9 mouse cellular contexts compared by ENCODE assay signal in the genomic region with DNA sequence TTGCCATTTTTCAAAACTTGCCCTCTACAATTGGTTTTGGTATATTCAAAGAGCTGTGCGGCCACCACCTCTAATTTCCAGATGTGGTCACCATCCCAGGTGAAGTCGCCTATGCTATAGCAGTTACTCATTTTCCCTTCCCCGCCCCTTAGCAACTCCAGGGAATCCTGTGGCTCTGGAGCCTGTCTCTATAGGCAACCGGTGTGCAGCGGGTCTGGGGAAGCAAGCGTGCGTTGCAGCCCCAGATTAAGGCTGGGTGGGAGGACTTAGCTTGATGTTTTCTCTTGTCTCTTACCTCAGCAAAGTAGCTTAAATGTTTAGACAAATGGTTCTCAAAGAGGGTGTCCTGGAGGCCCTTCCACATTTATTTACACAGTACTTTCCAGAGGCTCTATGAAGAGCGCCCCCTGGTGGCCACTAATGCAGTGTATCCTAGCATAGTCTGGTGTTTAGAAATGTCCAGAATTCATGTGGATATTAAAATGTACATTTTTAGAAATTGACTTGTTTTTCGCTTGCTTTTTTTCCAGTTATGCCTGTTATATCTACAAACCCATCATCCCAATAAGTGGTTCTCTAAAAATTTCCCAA. TPM values are rescaled to one million over a fixed set of nuclear protein-coding genes. Genes with fewer than 3 reads are reported as not detected.
DNase-seq lines count a peak whose midpoint lies in the region; ATAC-seq lines count a peak whose summit lies in the region.
"Had no signal": no experiment of that assay in that cellular context is flagged by ENCODE, and none has a peak within 500 bp of the region (broad histone marks: within the 10 kb centered on the region; RNA-seq: fewer than 3 reads in every experiment).

No protein-coding gene starts in this region.

- H3K4me2 ChIP-seq in hindbrain, embryonic 14.5 days (replicated peaks) = no peak overlapping the region
- H3K4me2 ChIP-seq in hindbrain, embryonic 16.5 days (ENCODE audit: low read length) = no peak overlapping the region
- H3K4me2 ChIP-seq: embryonic facial prominence, embryonic 13.5 days had no signal

- WGBS in hindbrain, embryonic 14.5 days = 68% methylated on average over 9 of the region's 9 CpGs
- WGBS in hindbrain, embryonic 16.5 days = 74% methylated on average over 9 of the region's 9 CpGs

- intact Hi-C loops in gastrocnemius, postnatal 14 days (cut with DNase I; ENCODE audit: low total_unique reads) = no loop called here

- H3K36me3 ChIP-seq in hindbrain, embryonic 14.5 days (replicated peaks; ENCODE audit: control insufficient read depth, insufficient read depth) = peaks cover 25% of the 10 kb centered on the region
- H3K36me3 ChIP-seq in hindbrain, embryonic 16.5 days (ENCODE audit: control insufficient read depth, insufficient read depth, low read length) = peaks cover 12% of the 10 kb centered on the region

- H3K27me3 ChIP-seq in hindbrain, embryonic 14.5 days (ENCODE audit: control insufficient read depth, insufficient read depth, low read length) = no peaks in the 10 kb centered on the region
- H3K27me3 ChIP-seq in hindbrain, embryonic 16.5 days (replicated peaks; ENCODE audit: control insufficient read depth, insufficient read depth, low read length) = no peaks in the 10 kb centered on the region
- H3K27me3 ChIP-seq: embryonic facial prominence, embryonic 13.5 days had no signal

- no peaks in the 10 kb centered on the region for H3K4me1 ChIP-seq in hindbrain, embryonic 14.5 days (replicated peaks; ENCODE audit: control insufficient read depth, insufficient read depth, low read length)
- no peaks in the 10 kb centered on the region for H3K4me1 ChIP-seq in hindbrain, embryonic 16.5 days (ENCODE audit: control insufficient read depth, insufficient read depth, low read depth, low read length)
- H3K4me1 ChIP-seq: embryonic facial prominence, embryonic 13.5 days had no signal

- H3K27ac ChIP-seq in hindbrain, embryonic 14.5 days = no peak overlapping the region
- H3K27ac ChIP-seq in hindbrain, embryonic 16.5 days (ENCODE audit: low read depth, low read length) = no peak overlapping the region
- H3K27ac ChIP-seq: embryonic facial prominence, embryonic 13.5 days had no signal

- no peak overlapping the region for H3K9ac ChIP-seq in hindbrain, embryonic 14.5 days
- no peak overlapping the region for H3K9ac ChIP-seq in hindbrain, embryonic 16.5 days (ENCODE audit: low read depth, low read length)
- H3K9ac ChIP-seq: embryonic facial prominence, embryonic 13.5 days had no signal

- no peaks in the 10 kb centered on the region for H3K9me3 ChIP-seq in hindbrain, embryonic 14.5 days (ENCODE audit: control insufficient read depth, low read length)
- H3K9me3 ChIP-seq in hindbrain, embryonic 16.5 days (ENCODE audit: control insufficient read depth, low read length) = 0 out of 2 replicates have a peak, but pooled peaks cover 3% of the 10 kb centered on the region
- H3K9me3 ChIP-seq: embryonic facial prominence, embryonic 13.5 days had no signal

- no peak for ATAC-seq in hindbrain, embryonic 14.5 days (ENCODE audit: low FRiP score)
- ATAC-seq in hindbrain, embryonic 16.5 days = no peak
- ATAC-seq in cerebellum, adult (ENCODE audit: insufficient number of reproducible peaks, low FRiP score, low TSS enrichment) = peak; percentile 52; the same call in 1 of the 2 replicates
- ATAC-seq in megakaryocyte progenitor cell, adult 5-6 weeks (replicated peaks; ENCODE audit: poor library complexity) = peak; percentile 71

- no peak overlapping the region for H3K4me3 ChIP-seq in hindbrain, embryonic 14.5 days (replicated peaks; ENCODE audit: low read length)
- no peak overlapping the region for H3K4me3 ChIP-seq in hindbrain, embryonic 16.5 days (ENCODE audit: low read length)
- H3K4me3 ChIP-seq: embryonic facial prominence, embryonic 13.5 days had no signal

- DNase-seq in hindbrain, embryonic 14.5 days (ENCODE audit: low spot score) = peak; percentile 64
- peak; percentile 59 for DNase-seq in urinary bladder, postnatal 25 days (ENCODE audit: low spot score)
- DNase-seq in urinary bladder, adult 2 months (ENCODE audit: low spot score) = no peak
- peak; percentile 38 for DNase-seq in gastrocnemius, postnatal 14 days
- peak; percentile 82 for DNase-seq in thymus, postnatal 4 days

RNA-seq across cellular contexts. Expression of a gene that starts 16.7 kb away (rescaled TPM):
- polyA plus RNA-seq in hindbrain, embryonic 14.5 days (2014; fragmentation: Nextera tagmentation; extraction: Ambion mirVana) = 84.7 and 90.7 TPM in 2 replicates
- 89.6 and 96.6 TPM in 2 replicates for polyA plus RNA-seq in hindbrain, embryonic 16.5 days (2015; fragmentation: Nextera tagmentation; extraction: Ambion mirVana)
- 139 and 158 TPM in 2 replicates for polyA plus RNA-seq in urinary bladder, adult 2 months (2012; rRNA removed)
- 10 to 100 TPM; 21.5 to 24.7 TPM for total RNA-seq in gastrocnemius, postnatal 14 days (2021)
- 35.8 and 37.3 TPM in 2 replicates for total RNA-seq in megakaryocyte progenitor cell, adult 5-6 weeks (2015)
- 47.9 and 60.3 TPM in 2 replicates for total RNA-seq in megakaryocyte progenitor cell, adult 5-6 weeks (2017)

RNA-seq across cellular contexts. Expression of a gene that starts 52.9 kb away (rescaled TPM):
- polyA plus RNA-seq in hindbrain, embryonic 14.5 days (2014; fragmentation: Nextera tagmentation; extraction: Ambion mirVana) = 4.6 and 6.2 TPM in 2 replicates
- polyA plus RNA-seq in hindbrain, embryonic 16.5 days (2015; fragmentation: Nextera tagmentation; extraction: Ambion mirVana) = 4.1 and 5.0 TPM in 2 replicates
- polyA plus RNA-seq in urinary bladder, adult 2 months (2012; rRNA removed) = 16.9 and 20.1 TPM in 2 replicates
- 1 to 10 TPM; 3.4 to 3.8 TPM for total RNA-seq in gastrocnemius, postnatal 14 days (2021)
- total RNA-seq in megakaryocyte progenitor cell, adult 5-6 weeks (2015) = 0.91 TPM in 1 of 2 replicates, not detected in the other
- 0.04 TPM in 1 of 2 replicates, not detected in the other for total RNA-seq in megakaryocyte progenitor cell, adult 5-6 weeks (2017)

Comparison
In these comparisons a context has a peak if more than half of its experiments do, and no peak if none do; other contexts are left out.
1. ATAC-seq: peak in cerebellum, adult (single experiment) and megakaryocyte progenitor cell, adult 5-6 weeks (single experiment); none in hindbrain, embryonic 14.5 days (single experiment) and hindbrain, embryonic 16.5 days (single experiment).